Mouse (Mus musculus): ENCODE measurements around the gene Spata25.
A peak's percentile ranks its signal among the peaks of the same experiment; 100 is the strongest.

- TF ChIP-seq CTCF (IDR thresholded peaks at IDR 0.05; ENCODE audit: low read depth) (0 out of 2 replicates have a peak, but pooled peaks have one; percentile 6), EP300 (IDR thresholded peaks at IDR 0.05; ENCODE audit: low read depth) (no peak)
These were observed 5.6 kb downstream of the Spata25 start, which contains the start of gene Zswim1 for GRCm38 (mm10) chr2:164822636-164823165.
